Mouse (Mus musculus) forebrain, embryonic 16.5 days (tissue): ENCODE measurements around the gene Lao1. TPM values are rescaled to one million over a fixed set of nuclear protein-coding genes. Genes with fewer than 3 reads are reported as not detected.

Source experiments
- ATAC-seq: fragments of 200-750 bp; cut with Nextera tagmentation; 2 replicates; pipeline ENCODE4 v1.8.0; 2017; ENCODE audit warnings: mild to moderate bottlenecking, moderate library complexity
- H3K27ac ChIP-seq: fragments of 300-500 bp; sonication (generic); 2 replicates; pipeline ENCODE4 v1.5.1; 2014; ENCODE audit warnings: low read length, control low read depth
- H3K27me3 ChIP-seq: fragments of 300-500 bp; sonication (generic); replicated peaks from 2 replicates; pipeline ENCODE4 v1.6.1; 2014; ENCODE audit warnings: low read length; ENCODE audit not compliant: control insufficient read depth, insufficient read depth
- H3K36me3 ChIP-seq: fragments of 300-500 bp; sonication (generic); 2 replicates; pipeline ENCODE4 v1.6.1; 2014; ENCODE audit not compliant: control insufficient read depth, insufficient read depth
- H3K4me1 ChIP-seq: fragments of 300-500 bp; sonication (generic); replicated peaks from 2 replicates; pipeline ENCODE4 v1.6.1; 2014; ENCODE audit warnings: low read length; ENCODE audit not compliant: control insufficient read depth, insufficient read depth
- H3K4me2 ChIP-seq: fragments of 300-500 bp; sonication (generic); 2 replicates; pipeline ENCODE4 v1.6.1; 2014; ENCODE audit warnings: mild to moderate bottlenecking, low read length, control low read depth
- H3K4me3 ChIP-seq: fragments of 300-500 bp; sonication (generic); replicated peaks from 2 replicates; pipeline ENCODE4 v1.5.1; 2014; ENCODE audit warnings: mild to moderate bottlenecking, low read length, control low read depth
- H3K9ac ChIP-seq: fragments of 300-500 bp; sonication (generic); replicated peaks from 2 replicates; pipeline ENCODE4 v1.6.1; 2014; ENCODE audit warnings: low read depth, low read length, control low read depth
- H3K9me3 ChIP-seq: fragments of 300-500 bp; sonication (generic); 2 replicates; pipeline ENCODE4 v1.6.1; 2016; ENCODE audit warnings: low read length; ENCODE audit not compliant: control insufficient read depth
- WGBS: fragments of 180-500 bp; shearing (Covaris S2); extraction: QIAGEN DNeasy Blood & Tissue Kit; methylation state at CpG from one replicate; pipeline ENCODE4 v1.1.7; 2014; 5-methylcytosine and 5-hydroxymethylcytosine counted together
- polyA plus RNA-seq: library from polyadenylated mRNA; unstranded; fragments of >200 nt; fragmentation: Nextera tagmentation; extraction: Ambion mirVana; gene quantifications from 2 replicates; pipeline ENCODE4 v1.2.1, GENCODE M21; 2015

Lao1 gene
- polyA plus RNA-seq, 1 experiment from 2014 or later = 0.28 TPM

GRCm38 (mm10) chr4:118991797-118992196, 30.4 kb downstream of the Lao1 start:
- Histone ChIP-seq H3K36me3 (no peaks in the 10 kb centered on the region), H3K9me3 (0 out of 2 replicates have a peak, but pooled peaks cover 4% of the 10 kb centered on the region), H3K4me1 (no peaks in the 10 kb centered on the region), H3K4me3 (no peak overlapping the region), H3K9ac (no peak overlapping the region), H3K27ac (no peak overlapping the region), H3K27me3 (no peaks in the 10 kb centered on the region), H3K4me2 (no peak overlapping the region)
- 32% methylated on average over 4 of the region's 4 CpGs for WGBS
- ATAC-seq = no peak

DNA sequence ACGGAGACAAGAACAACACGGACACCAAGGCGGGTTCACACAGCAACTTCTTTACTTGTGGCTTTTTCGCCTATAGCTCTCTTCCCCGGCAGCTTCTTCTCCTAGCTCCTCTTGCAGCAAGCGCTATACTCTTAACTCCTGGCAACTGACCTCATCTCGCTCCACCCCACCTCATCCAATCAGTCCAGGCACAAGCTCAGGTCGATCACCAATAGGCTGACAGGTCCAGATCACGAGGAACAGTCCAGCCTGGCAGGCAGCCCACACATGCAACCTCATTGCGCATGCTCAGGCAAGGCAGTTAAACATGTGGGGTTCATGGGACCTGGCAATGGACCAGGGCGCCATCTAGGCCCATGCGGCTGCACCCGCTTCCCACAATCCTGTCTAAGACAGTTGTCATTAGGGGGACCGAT, 35.8 kb downstream of the Lao1 start:
- no peak overlapping the region for H3K4me3 ChIP-seq
- no peak overlapping the region for H3K27ac ChIP-seq
- H3K9ac ChIP-seq = no peak overlapping the region
- no peaks in the 10 kb centered on the region for H3K4me1 ChIP-seq
- H3K9me3 ChIP-seq = 0 out of 2 replicates have a peak, but pooled peaks cover 4% of the 10 kb centered on the region
- H3K36me3 ChIP-seq = no peaks in the 10 kb centered on the region
- H3K27me3 ChIP-seq = no peaks in the 10 kb centered on the region
- no peak for ATAC-seq
- H3K4me2 ChIP-seq = no peak overlapping the region
- 87% methylated on average over 14 of the region's 14 CpGs for WGBS

DNA sequence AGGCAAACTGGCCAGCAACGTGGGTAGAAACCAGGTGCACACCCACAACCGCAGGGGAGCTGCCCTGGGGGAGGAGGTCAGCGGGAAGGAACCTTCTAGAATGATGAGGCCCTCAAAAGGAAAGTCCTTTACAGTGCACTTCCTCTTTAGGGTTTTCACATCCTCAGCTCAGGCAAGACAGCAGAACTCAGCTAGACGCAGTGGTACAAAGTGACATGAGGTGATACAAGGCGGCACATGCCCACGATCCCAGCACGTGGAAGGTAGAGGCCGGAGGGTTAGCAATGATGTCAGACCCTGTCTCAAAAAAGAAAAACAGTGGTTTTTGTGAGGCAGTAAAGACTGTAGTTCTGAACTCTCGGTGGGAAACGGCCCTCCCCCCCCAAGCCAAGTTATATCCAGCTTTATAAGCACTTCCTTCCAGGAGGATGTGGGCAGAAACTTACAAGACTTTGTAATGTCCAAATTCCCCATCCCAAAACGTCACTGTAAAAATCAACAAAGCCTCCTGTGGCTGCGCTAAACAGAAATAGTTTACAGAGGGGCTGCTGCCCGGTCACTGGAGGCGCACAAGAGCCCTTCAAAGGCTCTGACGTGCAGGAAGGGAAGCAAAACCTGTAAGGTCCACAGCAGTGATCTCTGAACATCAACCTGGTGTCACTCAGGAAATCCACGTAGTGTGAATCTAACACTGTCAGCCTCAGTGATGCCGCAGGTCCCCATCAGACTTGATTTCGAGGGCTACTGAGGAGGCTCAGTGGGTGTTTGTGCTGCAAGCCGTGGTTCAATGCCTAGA, 38.5 kb downstream of the Lao1 start:
- ATAC-seq = no peak
- Histone ChIP-seq H3K4me3 (no peak overlapping the region), H3K27ac (no peak overlapping the region), H3K27me3 (no peaks in the 10 kb centered on the region), H3K4me1 (no peaks in the 10 kb centered on the region), H3K36me3 (no peaks in the 10 kb centered on the region), H3K9ac (no peak overlapping the region), H3K9me3 (no peaks in the 10 kb centered on the region), H3K4me2 (no peak overlapping the region)
- 69% methylated on average over 19 of the region's 19 CpGs for WGBS

GRCm38 (mm10) chr4:119001696-119002095, 40.3 kb downstream of the Lao1 start:
- Histone ChIP-seq H3K4me2 (no peak overlapping the region), H3K4me1 (no peaks in the 10 kb centered on the region), H3K4me3 (no peak overlapping the region), H3K27ac (no peak overlapping the region), H3K9ac (no peak overlapping the region), H3K27me3 (no peaks in the 10 kb centered on the region), H3K36me3 (no peaks in the 10 kb centered on the region), H3K9me3 (no peaks in the 10 kb centered on the region)
- ATAC-seq = no peak
- WGBS = 66% methylated on average over 10 of the region's 10 CpGs

- no peaks in the 10 kb centered on the region for H3K36me3 ChIP-seq
- no peaks in the 10 kb centered on the region for H3K4me1 ChIP-seq
- H3K9ac ChIP-seq = no peak overlapping the region
- H3K27me3 ChIP-seq = no peaks in the 10 kb centered on the region
- no peak for ATAC-seq
- no peaks in the 10 kb centered on the region for H3K9me3 ChIP-seq
- H3K4me2 ChIP-seq = no peak overlapping the region
- no peak overlapping the region for H3K4me3 ChIP-seq
- H3K27ac ChIP-seq = no peak overlapping the region
- WGBS = 83% methylated on average over 3 of the region's 3 CpGs
Measured at GRCm38 (mm10) chr4:119002512-119002911, 41.1 kb downstream of the Lao1 start.

DNA sequence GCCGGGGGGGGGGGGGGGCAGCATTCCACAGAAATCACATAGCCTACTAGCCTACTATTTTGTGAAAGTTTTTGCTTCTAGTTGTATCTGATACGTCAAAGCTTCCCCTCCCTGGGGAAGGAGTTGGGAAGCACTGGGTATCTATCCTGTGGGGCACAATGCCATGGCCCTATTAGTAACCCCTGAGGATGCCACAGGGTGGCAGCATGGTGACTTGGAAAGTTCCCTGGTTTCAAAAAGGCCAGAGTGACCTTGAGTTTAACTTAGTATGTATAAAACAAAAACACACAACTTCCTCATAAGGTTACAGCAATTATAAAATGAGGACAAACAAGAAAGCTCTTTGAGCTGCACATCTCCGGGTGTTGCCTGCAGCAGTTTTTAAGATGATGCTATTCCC, 42.8 kb downstream of the Lao1 start:
- Histone ChIP-seq H3K27me3 (no peaks in the 10 kb centered on the region), H3K4me2 (no peak overlapping the region), H3K4me3 (no peak overlapping the region), H3K4me1 (peaks cover 2% of the 10 kb centered on the region; the same call in 1 of the 2 replicates), H3K9me3 (no peaks in the 10 kb centered on the region), H3K27ac (no peak overlapping the region), H3K9ac (no peak overlapping the region), H3K36me3 (no peaks in the 10 kb centered on the region)
- ATAC-seq = no peak
- WGBS = 62% methylated on average over 3 of the region's 3 CpGs

- Histone ChIP-seq H3K4me3 (no peak overlapping the region), H3K36me3 (no peaks in the 10 kb centered on the region), H3K27me3 (no peaks in the 10 kb centered on the region), H3K27ac (no peak overlapping the region), H3K4me1 (peaks cover 2% of the 10 kb centered on the region; the same call in 1 of the 2 replicates), H3K9ac (no peak overlapping the region), H3K4me2 (no peak overlapping the region), H3K9me3 (no peaks in the 10 kb centered on the region)
- 46% methylated on average over 7 of the region's 7 CpGs for WGBS
- ATAC-seq = peak; percentile 87
Measured at GRCm38 (mm10) chr4:119004613-119005339, 43.4 kb downstream of the Lao1 start.

DNA sequence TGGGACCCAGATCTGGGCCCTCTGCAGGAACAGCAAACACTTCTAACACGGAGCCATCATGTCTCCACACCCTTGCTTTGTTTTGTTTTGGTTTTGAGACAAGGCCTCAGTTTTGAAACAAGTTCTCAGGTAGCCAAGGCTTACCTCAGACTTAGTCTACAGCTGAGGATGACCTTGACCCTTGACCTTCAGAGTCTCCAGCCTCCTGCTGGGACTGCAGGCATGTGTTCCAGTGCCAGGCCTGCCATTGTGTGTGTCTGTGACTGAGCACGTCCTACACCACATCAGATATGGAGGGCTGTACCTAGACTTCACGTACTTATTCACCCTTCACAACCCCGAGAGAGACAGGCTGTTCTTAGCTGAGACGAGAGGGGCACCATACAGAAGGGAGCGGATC, 46.2 kb downstream of the Lao1 start:
- H3K4me1 ChIP-seq = peaks cover 2% of the 10 kb centered on the region; the same call in 1 of the 2 replicates
- no peak for ATAC-seq

GRCm38 (mm10) chr4:119008476-119008875, 47.1 kb downstream of the Lao1 start:
- 17% methylated on average over 6 of the region's 6 CpGs for WGBS
- Histone ChIP-seq H3K36me3 (no peaks in the 10 kb centered on the region), H3K9me3 (no peaks in the 10 kb centered on the region), H3K4me2 (no peak overlapping the region), H3K4me3 (no peak overlapping the region), H3K27me3 (no peaks in the 10 kb centered on the region), H3K4me1 (peaks cover 2% of the 10 kb centered on the region; the same call in 1 of the 2 replicates), H3K27ac (no peak overlapping the region), H3K9ac (no peak overlapping the region)
- peak; percentile 48; the same call in 1 of the 2 replicates for ATAC-seq

More for the DNA sequence above, 46.2 kb downstream of the Lao1 start:
- Histone ChIP-seq H3K9ac (no peak overlapping the region), H3K27ac (no peak overlapping the region), H3K36me3 (no peaks in the 10 kb centered on the region), H3K4me3 (no peak overlapping the region), H3K9me3 (no peaks in the 10 kb centered on the region), H3K4me2 (no peak overlapping the region), H3K27me3 (no peaks in the 10 kb centered on the region)
- WGBS = 78% methylated on average over 6 of the region's 6 CpGs
